Mouse (Mus musculus) heart, embryonic 11.5 days (tissue): ENCODE data around the gene Cacna2d1. TPM values are rescaled to one million over a fixed set of nuclear protein-coding genes. Genes with fewer than 3 reads are reported as not detected.
A peak's percentile ranks its signal among the peaks of the same experiment; 100 is the strongest.

Source experiments
- ATAC-seq: fragments of 200-750 bp; cut with Nextera tagmentation; replicated peaks from 2 replicates; pipeline ENCODE4 v1.8.0; 2017; ENCODE audit warnings: moderate library complexity; ENCODE audit not compliant: insufficient number of reproducible peaks, low FRiP score, low TSS enrichment
- H3K27ac ChIP-seq: fragments of 300-500 bp; sonication (generic); 2 replicates; pipeline ENCODE4 v1.5.1; 2014; ENCODE audit warnings: mild to moderate bottlenecking, low read depth, low read length
- H3K27me3 ChIP-seq: fragments of 300-500 bp; sonication (generic); 2 replicates; pipeline ENCODE4 v1.6.1; 2014; ENCODE audit warnings: mild to moderate bottlenecking, low read length, mixed read lengths; ENCODE audit not compliant: control insufficient read depth, insufficient read depth
- H3K36me3 ChIP-seq: fragments of 300-500 bp; sonication (generic); 2 replicates; pipeline ENCODE4 v1.6.1; 2014; ENCODE audit warnings: mild to moderate bottlenecking, low read length, moderate library complexity, mixed read lengths; ENCODE audit not compliant: control insufficient read depth, insufficient read depth
- H3K4me1 ChIP-seq: fragments of 300-500 bp; sonication (generic); 2 replicates; pipeline ENCODE4 v1.6.1; 2014; ENCODE audit warnings: low read length; ENCODE audit not compliant: control insufficient read depth, insufficient read depth
- H3K4me2 ChIP-seq: fragments of 300-500 bp; sonication (generic); 2 replicates; pipeline ENCODE4 v1.6.1; 2014; ENCODE audit warnings: mild to moderate bottlenecking, moderate library complexity
- H3K4me3 ChIP-seq: fragments of 300-500 bp; sonication (generic); 2 replicates; pipeline ENCODE4 v1.5.1; 2014; ENCODE audit warnings: low read depth, low read length
- H3K9ac ChIP-seq: fragments of 300-500 bp; sonication (generic); 2 replicates; pipeline ENCODE4 v1.6.1; 2014; ENCODE audit warnings: mild to moderate bottlenecking, low read depth, low read length, moderate library complexity
- H3K9me3 ChIP-seq: fragments of 300-500 bp; sonication (generic); replicated peaks from 2 replicates; pipeline ENCODE4 v1.6.1; 2016; ENCODE audit warnings: low read length; ENCODE audit not compliant: control insufficient read depth
- WGBS: fragments of 180-500 bp; shearing (Covaris S2); extraction: QIAGEN DNeasy Blood & Tissue Kit; methylation state at CpG from one replicate; pipeline ENCODE4 v1.1.7; 2014; ENCODE audit not compliant: insufficient replicate concordance; 5-methylcytosine and 5-hydroxymethylcytosine counted together
- polyA plus RNA-seq: library from polyadenylated mRNA; unstranded; fragments of >200 nt; fragmentation: Nextera tagmentation; extraction: Ambion mirVana; gene quantifications from 2 replicates; pipeline ENCODE4 v1.2.1, GENCODE M21; 2014

Cacna2d1 gene
- polyA plus RNA-seq, 1 experiment from 2014 or later: 17.9 TPM

GRCm38 (mm10) chr5:16314242-16314641 is 379.8 kb downstream of the Cacna2d1 start:
- no peaks in the 10 kb centered on the region for H3K27me3 ChIP-seq
- no peak overlapping the region for H3K4me3 ChIP-seq
- H3K36me3 ChIP-seq: 0 out of 2 replicates have a peak, but pooled peaks cover 2% of the 10 kb centered on the region
- no peaks in the 10 kb centered on the region for H3K4me1 ChIP-seq
- H3K27ac ChIP-seq: no peak overlapping the region
- ATAC-seq: no peak
- 83% methylated on average over 5 of the region's 5 CpGs for WGBS
- no peaks in the 10 kb centered on the region for H3K9me3 ChIP-seq
- H3K9ac ChIP-seq: no peak overlapping the region
- no peak overlapping the region for H3K4me2 ChIP-seq

DNA sequence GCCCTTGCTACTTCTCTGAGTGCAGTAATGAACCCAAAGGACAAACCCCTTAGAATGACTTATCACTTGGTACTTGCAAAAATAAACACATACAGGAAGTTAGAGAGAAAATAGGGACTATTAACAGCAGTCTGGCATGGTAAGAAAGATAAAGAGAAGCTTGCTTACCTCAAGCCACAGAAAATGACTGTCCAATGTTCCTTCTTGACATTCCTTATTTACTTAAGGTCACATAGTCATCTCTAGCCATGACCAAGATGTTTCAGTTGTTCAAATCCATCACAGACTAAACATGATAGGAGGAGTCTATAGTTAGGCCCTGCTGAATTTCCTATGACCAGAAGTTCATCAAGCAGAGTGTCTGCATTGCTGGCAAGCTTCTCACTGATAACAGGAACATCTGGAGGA is 381.5 kb downstream of the Cacna2d1 start:
- H3K4me1 ChIP-seq: no peaks in the 10 kb centered on the region
- H3K27ac ChIP-seq: no peak overlapping the region
- no peak overlapping the region for H3K9ac ChIP-seq
- H3K27me3 ChIP-seq: no peaks in the 10 kb centered on the region
- H3K36me3 ChIP-seq: 0 out of 2 replicates have a peak, but pooled peaks cover 2% of the 10 kb centered on the region
- no peak overlapping the region for H3K4me3 ChIP-seq
- H3K9me3 ChIP-seq: no peaks in the 10 kb centered on the region
- H3K4me2 ChIP-seq: no peak overlapping the region
- no peak for ATAC-seq

DNA sequence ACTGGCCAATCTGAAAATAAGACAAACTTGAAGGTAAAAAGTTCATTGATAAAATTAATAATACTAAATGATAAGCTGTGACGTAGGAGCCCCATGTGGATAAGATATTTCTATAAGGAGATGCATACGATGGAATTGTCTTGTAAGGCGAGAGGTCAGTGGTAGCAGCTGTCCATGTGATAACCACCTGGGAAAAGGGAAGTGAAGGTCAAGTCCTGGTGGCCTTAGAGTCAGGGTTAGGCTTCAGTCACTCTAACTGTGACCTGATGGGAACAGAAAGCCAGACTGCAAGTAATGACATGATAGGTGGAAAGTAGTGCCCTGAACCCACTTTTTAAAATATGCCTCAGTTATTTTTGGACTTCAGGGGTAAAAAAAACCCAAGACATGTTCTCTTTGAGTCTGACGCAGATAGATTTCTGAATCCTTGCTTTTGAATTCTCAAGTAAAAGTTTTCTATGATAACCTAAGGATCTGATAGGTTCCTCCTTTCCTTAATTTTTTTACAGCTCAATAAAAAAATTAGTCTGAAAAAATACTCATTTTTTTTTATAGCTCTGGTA is 383.3 kb downstream of the Cacna2d1 start:
- Histone ChIP-seq H3K9me3 (no peaks in the 10 kb centered on the region), H3K9ac (no peak overlapping the region), H3K36me3 (0 out of 2 replicates have a peak, but pooled peaks cover 2% of the 10 kb centered on the region), H3K4me3 (no peak overlapping the region), H3K4me1 (no peaks in the 10 kb centered on the region), H3K27me3 (no peaks in the 10 kb centered on the region), H3K27ac (no peak overlapping the region), H3K4me2 (no peak overlapping the region)
- WGBS: 51% methylated on average over 4 of the region's 4 CpGs
- ATAC-seq: peak; percentile 39; the same call in 1 of the 2 replicates

DNA sequence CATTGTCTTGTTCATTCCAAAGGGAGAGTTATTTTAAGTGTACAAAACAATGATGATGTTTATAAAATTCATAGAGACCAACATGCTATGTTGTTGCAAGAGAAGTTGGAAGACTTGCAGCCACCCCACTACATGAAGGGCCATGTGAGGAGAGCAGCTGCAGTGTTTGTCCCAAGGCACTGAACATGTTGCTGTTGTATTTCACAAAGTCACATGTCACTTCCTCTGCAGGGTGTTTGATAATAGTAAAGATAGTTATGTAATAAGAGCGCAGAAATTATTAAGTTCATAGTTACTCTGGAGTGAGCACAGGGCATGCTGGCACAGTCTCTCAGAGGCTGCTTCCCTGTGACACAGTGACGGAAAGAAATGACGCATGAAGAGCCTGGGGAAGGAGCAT is 392.1 kb downstream of the Cacna2d1 start:
- H3K9me3 ChIP-seq: no peaks in the 10 kb centered on the region
- no peaks in the 10 kb centered on the region for H3K27me3 ChIP-seq
- H3K36me3 ChIP-seq: no peaks in the 10 kb centered on the region
- no peak for ATAC-seq
- H3K9ac ChIP-seq: no peak overlapping the region
- H3K4me1 ChIP-seq: no peaks in the 10 kb centered on the region
- H3K27ac ChIP-seq: no peak overlapping the region
- H3K4me2 ChIP-seq: no peak overlapping the region
- no peak overlapping the region for H3K4me3 ChIP-seq
- WGBS: 88% methylated on average over 3 of the region's 3 CpGs

DNA sequence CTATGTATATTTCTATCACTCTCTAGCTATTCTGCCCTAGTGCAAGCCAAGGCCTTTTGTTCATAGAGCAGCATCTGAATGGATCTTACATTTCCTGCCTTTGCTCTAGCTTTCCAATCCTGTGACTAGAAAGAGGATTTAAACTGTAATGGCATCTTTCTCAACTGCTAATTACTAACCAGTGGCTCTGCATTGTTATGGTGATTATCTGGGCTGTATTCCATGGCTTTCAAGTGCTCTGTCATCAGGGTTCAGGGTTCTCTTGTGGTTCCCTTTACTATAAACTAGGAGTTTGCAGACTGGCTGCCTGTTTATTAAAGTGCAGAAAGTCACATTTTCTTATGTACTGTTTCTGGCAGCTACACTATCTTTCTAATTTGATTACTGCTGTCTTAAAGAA is 410.9 kb downstream of the Cacna2d1 start:
- Histone ChIP-seq H3K27me3 (no peaks in the 10 kb centered on the region), H3K9ac (no peak overlapping the region)
- ATAC-seq: no peak

DNA sequence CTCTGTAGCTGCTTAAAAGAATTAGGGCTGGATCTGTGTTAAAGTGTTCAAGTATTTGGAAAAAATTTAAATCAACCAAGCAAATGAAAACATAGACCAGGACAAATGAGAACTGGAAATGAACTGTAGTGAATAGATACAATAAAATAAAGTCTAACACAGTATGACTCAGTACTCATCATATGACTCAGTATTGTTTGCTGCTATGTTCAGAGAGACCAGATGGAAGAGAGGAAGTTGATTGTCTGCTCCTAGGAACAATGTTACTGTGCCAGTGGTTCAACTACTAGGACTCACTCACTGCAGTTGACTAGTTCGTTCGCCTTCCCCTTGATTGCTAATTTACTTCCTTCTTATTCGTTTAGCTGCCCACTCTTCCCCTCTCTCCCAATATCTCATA is 421.3 kb downstream of the Cacna2d1 start:
- Histone ChIP-seq H3K9ac (no peak overlapping the region), H3K36me3 (no peaks in the 10 kb centered on the region; the same call in 1 of the 2 replicates), H3K4me1 (no peaks in the 10 kb centered on the region), H3K27me3 (no peaks in the 10 kb centered on the region), H3K4me3 (no peak overlapping the region), H3K9me3 (no peaks in the 10 kb centered on the region), H3K27ac (no peak overlapping the region), H3K4me2 (no peak overlapping the region)
- WGBS: 88% methylated on average over 3 of the region's 3 CpGs
- ATAC-seq: no peak

More for the DNA sequence above, 410.9 kb downstream of the Cacna2d1 start:
- H3K36me3 ChIP-seq: no peaks in the 10 kb centered on the region; the same call in 1 of the 2 replicates
- no peak overlapping the region for H3K4me3 ChIP-seq
- no peak overlapping the region for H3K4me2 ChIP-seq
- H3K9me3 ChIP-seq: no peaks in the 10 kb centered on the region
- no peak overlapping the region for H3K27ac ChIP-seq
- no peaks in the 10 kb centered on the region for H3K4me1 ChIP-seq

DNA sequence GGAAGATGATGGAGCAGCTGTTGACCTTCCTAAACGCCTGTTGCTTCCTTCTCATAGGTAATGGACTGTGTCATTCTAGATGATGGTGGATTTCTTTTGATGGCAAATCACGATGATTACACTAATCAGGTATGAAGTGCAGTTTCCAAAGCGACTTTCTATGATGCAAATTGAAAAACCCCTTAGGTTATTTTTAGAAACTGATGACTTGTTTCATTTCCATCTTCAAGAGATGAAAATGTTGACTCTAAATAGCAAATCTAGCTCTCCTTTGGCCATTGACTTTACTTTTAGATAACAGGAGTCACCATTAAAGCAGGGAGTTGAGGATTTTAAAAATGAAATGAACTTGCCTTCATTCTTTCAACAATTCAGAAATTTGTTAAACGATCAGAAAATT is 423.2 kb downstream of the Cacna2d1 start:
- 75% methylated on average over 4 of the region's 4 CpGs for WGBS
- Histone ChIP-seq H3K4me2 (no peak overlapping the region), H3K27ac (no peak overlapping the region), H3K27me3 (no peaks in the 10 kb centered on the region), H3K9ac (no peak overlapping the region), H3K4me3 (no peak overlapping the region), H3K9me3 (no peaks in the 10 kb centered on the region), H3K4me1 (no peaks in the 10 kb centered on the region), H3K36me3 (peaks cover 2% of the 10 kb centered on the region; the same call in 1 of the 2 replicates)
- ATAC-seq: no peak

GRCm38 (mm10) chr5:16362076-16362475 is 427.6 kb downstream of the Cacna2d1 start:
- no peak overlapping the region for H3K9ac ChIP-seq
- no peaks in the 10 kb centered on the region for H3K27me3 ChIP-seq
- ATAC-seq: no peak
- H3K4me1 ChIP-seq: no peaks in the 10 kb centered on the region
- H3K4me3 ChIP-seq: no peak overlapping the region
- H3K36me3 ChIP-seq: peaks cover 4% of the 10 kb centered on the region; the same call in 1 of the 2 replicates
- WGBS: 90% methylated on average over 2 of the region's 2 CpGs
- no peak overlapping the region for H3K4me2 ChIP-seq
- H3K27ac ChIP-seq: no peak overlapping the region
- no peaks in the 10 kb centered on the region for H3K9me3 ChIP-seq

DNA sequence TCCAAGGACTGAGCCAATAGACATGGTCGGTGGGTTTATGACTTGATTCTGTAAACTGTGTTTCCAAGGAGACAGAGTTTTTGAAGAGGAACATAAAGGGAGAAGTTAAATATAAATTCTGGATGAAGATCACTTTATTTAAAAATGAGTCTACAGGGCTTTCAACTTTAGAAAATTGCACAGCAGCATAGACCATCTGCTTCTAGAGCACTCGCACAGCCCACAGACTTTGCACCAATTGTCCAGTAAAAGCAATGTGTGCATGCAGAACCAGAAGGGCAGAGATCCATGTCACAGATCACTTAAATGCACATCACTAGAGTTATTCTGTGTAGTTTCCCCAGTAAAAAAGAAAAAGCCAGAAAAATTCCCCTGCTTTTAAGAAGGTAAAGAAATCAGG is 428.7 kb downstream of the Cacna2d1 start:
- Histone ChIP-seq H3K4me3 (no peak overlapping the region), H3K27ac (no peak overlapping the region), H3K36me3 (peaks cover 4% of the 10 kb centered on the region; the same call in 1 of the 2 replicates), H3K27me3 (no peaks in the 10 kb centered on the region), H3K4me2 (no peak overlapping the region), H3K4me1 (no peaks in the 10 kb centered on the region), H3K9me3 (no peaks in the 10 kb centered on the region), H3K9ac (no peak overlapping the region)
- WGBS: 84% methylated on average over 2 of the region's 2 CpGs
- no peak for ATAC-seq
